Mouse (Mus musculus) left cerebral cortex, postnatal 36 days (tissue): ENCODE results near the gene Mrpl47. TPM values are rescaled to one million over a fixed set of nuclear protein-coding genes. Genes with fewer than 3 reads are reported as not detected.

ENCODE experiments used
- total RNA-seq, 2 experiments: library from RNA; stranded (reverse); gene quantifications; 2 replicates each; pipeline ENCODE4 v1.2.3; 2021

Mrpl47 gene
- total RNA-seq, 2 experiments from 2014 or later: 21.4 to 23.4 TPM

Other genes with a start within 250 kb of the Mrpl47 start
- gene Kcnmb3, start 245.4 kb downstream of the Mrpl47 start, total RNA-seq: under 1 TPM; 0.17 to 0.39 TPM
- gene Zfp639, start 227.3 kb downstream of the Mrpl47 start, total RNA-seq: 10 to 100 TPM; 33.1 to 39.1 TPM
- 100 to 1,000 TPM in 1 of 2 experiments, 10 to 100 TPM in 1; 96.7 to 124 TPM for gene Mfn1, start 208.1 kb downstream of the Mrpl47 start, total RNA-seq
- 10 to 100 TPM; 43.7 to 44.9 TPM for gene Gnb4, start 121.0 kb downstream of the Mrpl47 start, total RNA-seq
- gene Actl6a, start 31.3 kb downstream of the Mrpl47 start, total RNA-seq: 10 to 100 TPM; 16.6 to 18.0 TPM
- gene Ndufb5, start 615 bp downstream of the Mrpl47 start, total RNA-seq: 100 to 1,000 TPM; 201 to 202 TPM
- gene Usp13, start 79.9 kb upstream of the Mrpl47 start, total RNA-seq: 10 to 100 TPM; 30.5 to 34.6 TPM